ENCODE assay signal across 16 mouse cellular contexts in genomic region chr1:92084004-92084403, GRCm38 (mm10).
DNase-seq lines count a peak whose midpoint lies in the region; ATAC-seq and TF ChIP-seq lines count a peak whose summit lies in the region.
"Had no signal": no experiment of that assay in that cellular context is flagged by ENCODE, and none has a peak within 500 bp of the region (broad histone marks: within the 10 kb centered on the region; RNA-seq: fewer than 3 reads in every experiment).

No protein-coding gene starts in this region.

- H3K4me3 ChIP-seq in forebrain, embryonic 13.5 days, result no peak overlapping the region
- H3K4me3 ChIP-seq in forebrain, embryonic 11.5 days (ENCODE audit: low read depth, low read length), result no peak overlapping the region
- no peak overlapping the region for H3K4me3 ChIP-seq in intestine, postnatal 0 days (ENCODE audit: low read depth, low read length)
- H3K4me3 ChIP-seq: hindbrain, embryonic 12.5 days; neural tube, embryonic 12.5 days had no signal

- no peak for ATAC-seq in forebrain, embryonic 13.5 days
- ATAC-seq in forebrain, embryonic 11.5 days (replicated peaks; ENCODE audit: low FRiP score), result no peak
- ATAC-seq in intestine, postnatal 0 days, result peak; percentile 60; the same call in 1 of the 2 replicates
- ATAC-seq: Patski had no signal

- DNase-seq in forebrain, embryonic 11.5 days (ENCODE audit: low spot score), result no peak
- peak; percentile 20 for DNase-seq in urinary bladder, postnatal 14 days (ENCODE audit: low spot score)
- DNase-seq in urinary bladder, postnatal 10 days (ENCODE audit: low spot score), result no peak
- no peak for DNase-seq in thymus, postnatal 14 days
- DNase-seq in kidney, adult 11 months, result no peak
- DNase-seq in lung, postnatal 25 days (ENCODE audit: low spot score), result no peak
- DNase-seq: adrenal gland, adult 8-10 months; cerebellum, adult 11 months; kidney, postnatal 36 days; lung, adult 18-20 months had no signal

- TF ChIP-seq CTCF in intestine, postnatal 0 days (IDR thresholded peaks at IDR 0.05; ENCODE audit: low read depth), result no peak

- peaks cover 25% of the 10 kb centered on the region for H3K4me1 ChIP-seq in forebrain, embryonic 13.5 days
- H3K4me1 ChIP-seq in forebrain, embryonic 11.5 days (replicated peaks; ENCODE audit: control insufficient read depth, insufficient read depth, low read length), result peaks cover 3% of the 10 kb centered on the region; the same call in 1 of the 2 replicates
- peaks cover 4% of the 10 kb centered on the region; the same call in 1 of the 2 replicates for H3K4me1 ChIP-seq in intestine, postnatal 0 days (replicated peaks; ENCODE audit: control insufficient read depth, insufficient read depth, low read length)

- H3K9me3 ChIP-seq in forebrain, embryonic 13.5 days (replicated peaks), result no peaks in the 10 kb centered on the region
- H3K9me3 ChIP-seq in forebrain, embryonic 11.5 days (ENCODE audit: control insufficient read depth, low read length), result no peaks in the 10 kb centered on the region
- H3K9me3 ChIP-seq in intestine, postnatal 0 days (ENCODE audit: control insufficient read depth), result no peaks in the 10 kb centered on the region
- H3K9me3 ChIP-seq: hindbrain, embryonic 12.5 days; neural tube, embryonic 12.5 days had no signal

- H3K9ac ChIP-seq in forebrain, embryonic 13.5 days, result no peak overlapping the region
- no peak overlapping the region for H3K9ac ChIP-seq in forebrain, embryonic 11.5 days (ENCODE audit: low read length)
- no peak overlapping the region for H3K9ac ChIP-seq in intestine, postnatal 0 days (ENCODE audit: low read depth, low read length)
- H3K9ac ChIP-seq: hindbrain, embryonic 12.5 days; neural tube, embryonic 12.5 days had no signal

- WGBS in forebrain, embryonic 13.5 days, result 50% methylated on average over 3 of the region's 3 CpGs
- WGBS in forebrain, embryonic 11.5 days, result 69% methylated on average over 3 of the region's 3 CpGs
- WGBS in intestine, postnatal 0 days, result 20% methylated on average over 3 of the region's 3 CpGs

- no peaks in the 10 kb centered on the region for H3K36me3 ChIP-seq in forebrain, embryonic 13.5 days (ENCODE audit: poor library complexity, severe bottlenecking)
- H3K36me3 ChIP-seq in forebrain, embryonic 11.5 days (ENCODE audit: control insufficient read depth, insufficient read depth, low read length), result no peaks in the 10 kb centered on the region
- H3K36me3 ChIP-seq in intestine, postnatal 0 days (ENCODE audit: control insufficient read depth, insufficient read depth), result no peaks in the 10 kb centered on the region
- H3K36me3 ChIP-seq: hindbrain, embryonic 12.5 days; neural tube, embryonic 12.5 days had no signal

- peak overlapping the region; percentile 27 for H3K27ac ChIP-seq in forebrain, embryonic 13.5 days
- no peak overlapping the region for H3K27ac ChIP-seq in forebrain, embryonic 11.5 days (ENCODE audit: low read depth, low read length)
- no peak overlapping the region for H3K27ac ChIP-seq in intestine, postnatal 0 days (ENCODE audit: low read depth, low read length)
- H3K27ac ChIP-seq: hindbrain, embryonic 12.5 days; neural tube, embryonic 12.5 days had no signal

- H3K4me2 ChIP-seq in forebrain, embryonic 13.5 days, result no peak overlapping the region
- no peak overlapping the region for H3K4me2 ChIP-seq in forebrain, embryonic 11.5 days (ENCODE audit: low read depth, low read length, severe bottlenecking)
- H3K4me2 ChIP-seq in intestine, postnatal 0 days (replicated peaks; ENCODE audit: low read depth), result peak overlapping the region; percentile 3; the same call in 1 of the 2 replicates
- H3K4me2 ChIP-seq: hindbrain, embryonic 12.5 days; midbrain, embryonic 11.5 days; neural tube, embryonic 12.5 days had no signal

- H3K27me3 ChIP-seq in forebrain, embryonic 13.5 days, result no peaks in the 10 kb centered on the region
- H3K27me3 ChIP-seq in forebrain, embryonic 11.5 days (ENCODE audit: control insufficient read depth, insufficient read depth, low read length), result no peaks in the 10 kb centered on the region
- no peaks in the 10 kb centered on the region for H3K27me3 ChIP-seq in intestine, postnatal 0 days (replicated peaks; ENCODE audit: control insufficient read depth, insufficient read depth, low read length)
- H3K27me3 ChIP-seq: hindbrain, embryonic 12.5 days; neural tube, embryonic 12.5 days; Patski had no signal
